Mouse (Mus musculus) lung, adult 10 weeks (tissue): ENCODE measurements around the gene Olfr450. TPM values are rescaled to one million over a fixed set of nuclear protein-coding genes. Genes with fewer than 3 reads are reported as not detected.

Experiments used
- polyA plus RNA-seq: library from polyadenylated mRNA; stranded (reverse); fragments of 350-450 nt; fragmentation: Illumina TruSeq; extraction: RNeasy Lipid Tissue Mini Kit (QIAGEN cat#74804); gene quantifications from one replicate; pipeline ENCODE4 v1.2.3, GENCODE M21; 2014; ENCODE audit warnings: low read depth, low replicate concordance; ENCODE audit not compliant: insufficient read depth

The Olfr450 gene
- not detected for polyA plus RNA-seq

GRCm38 (mm10) chr6:42811639-42812038, at the start of gene Olfr450:
Gene Olfr450 (plus strand): TSS chr6:42811939.

GRCm38 (mm10) chr6:42784793-42785192, 26.9 kb upstream of the Olfr450 start, which contains the start of gene Olfr452:
Gene Olfr452 (plus strand): TSS chr6:42785093.

GRCm38 (mm10) chr6:42834084-42834483, 22.3 kb downstream of the Olfr450 start, which contains the start of gene Olfr449:
Gene Olfr449 (plus strand): TSS chr6:42834384.

Other genes with a start within 250 kb of the Olfr450 start
- not detected for gene Tcaf3, start 214.2 kb upstream of the Olfr450 start, polyA plus RNA-seq
- gene Tcaf2, start 166.7 kb upstream of the Olfr450 start, polyA plus RNA-seq: 2.5 TPM
- 12.5 TPM for gene Tcaf1, start 101.9 kb upstream of the Olfr450 start, polyA plus RNA-seq
- gene Olfr453, start 72.6 kb upstream of the Olfr450 start, polyA plus RNA-seq: not detected
- gene Olfr38, start 55.5 kb upstream of the Olfr450 start, polyA plus RNA-seq: not detected
- gene Olfr452, start 26.8 kb upstream of the Olfr450 start, polyA plus RNA-seq: not detected
- not detected for gene Olfr449, start 22.4 kb downstream of the Olfr450 start, polyA plus RNA-seq
- not detected for gene Olfr448, start 78.5 kb downstream of the Olfr450 start, polyA plus RNA-seq
- not detected for gene Olfr447, start 96.9 kb downstream of the Olfr450 start, polyA plus RNA-seq
- gene Olfr446, start 109.4 kb downstream of the Olfr450 start, polyA plus RNA-seq: not detected
- gene Olfr444, start 137.1 kb downstream of the Olfr450 start, polyA plus RNA-seq: not detected